Mouse (Mus musculus): ENCODE data around the gene Xndc1. TPM values are rescaled to one million over a fixed set of nuclear protein-coding genes. Genes with fewer than 3 reads are reported as not detected.
"Not testable (repeated sequence)": the region's sequence is repeated elsewhere in the genome, so short reads cannot be mapped to it uniquely, and the experiment has no call there.

Xndc1 gene
- total RNA-seq (2014; rRNA removed) (17.3 and 18.0 TPM in 2 replicates), polyA plus RNA-seq (2015; fragmentation: Nextera tagmentation; extraction: Ambion mirVana) (14.6 and 15.5 TPM in 2 replicates)

DNA sequence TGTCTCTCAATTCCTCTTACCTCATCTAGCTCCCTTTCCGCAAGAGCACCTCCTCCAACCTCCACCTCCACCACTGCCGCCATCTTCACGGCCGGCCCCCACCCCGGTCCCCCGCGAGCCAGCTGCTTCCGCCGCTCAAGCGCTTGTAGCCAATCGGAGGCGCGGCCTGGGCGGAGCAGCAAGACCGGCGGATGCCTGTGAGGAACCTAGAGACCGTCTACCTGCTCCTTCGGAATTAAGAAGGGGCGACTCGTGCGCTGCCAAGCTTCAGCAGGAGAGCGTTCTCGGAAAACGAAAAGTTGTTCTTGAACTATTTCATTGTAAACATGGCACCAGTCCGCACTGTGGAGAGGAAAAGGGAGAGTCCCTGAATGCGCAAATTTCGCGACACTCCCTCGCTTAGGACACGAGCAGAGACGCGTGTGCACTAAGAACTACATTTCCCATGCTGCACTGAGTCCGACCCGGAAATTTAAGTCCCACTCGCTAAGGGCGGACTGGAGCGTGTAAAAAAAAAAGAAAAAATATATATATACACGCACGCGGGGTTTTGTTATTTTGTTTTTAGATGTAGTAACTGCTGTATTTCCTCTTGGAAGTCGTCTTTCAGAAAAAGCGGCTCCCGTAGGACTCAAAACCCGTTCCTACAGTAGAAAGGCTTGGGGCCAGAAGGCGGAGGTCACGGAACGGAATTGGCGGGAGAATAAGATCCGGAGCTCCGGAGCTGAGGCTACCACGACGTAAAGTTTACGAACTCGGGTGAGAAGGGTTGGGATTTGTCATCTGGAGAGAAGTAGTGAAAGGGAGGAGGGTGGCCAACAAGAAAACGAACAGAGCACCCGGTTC, at the start of gene Xndc1, which contains the start of the genes Rnf121 and Xntrpc:
Gene Xndc1, plus strand, starts transcription at position 466 of the 846 bp plus-strand sequence.
Gene Rnf121, minus strand, starts transcription at position 424 of the 846 bp plus-strand sequence.
Gene Xntrpc, plus strand, starts transcription at position 668 of the 846 bp plus-strand sequence.
- H3K4me3 ChIP-seq (ENCODE audit: low read depth, low read length), result peak within 1 kb of the TSS; percentile 64
- peak; percentile 95 for DNase-seq (ENCODE audit: low spot score)
- H3K27me3 ChIP-seq (ENCODE audit: insufficient read depth, low read length), result no peaks in the 10 kb centered on the region
- no peak for TF ChIP-seq CTCF (IDR thresholded peaks at IDR 0.05)
- WGBS, result under 1% methylated on average over 56 of the region's 56 CpGs
- H3K9me3 ChIP-seq (ENCODE audit: low read length), result no peaks in the 10 kb centered on the region
- ATAC-seq (ENCODE audit: low FRiP score), result peak; percentile 99
- H3K4me2 ChIP-seq (ENCODE audit: low read depth, low read length, poor library complexity, severe bottlenecking), result peak within 1 kb of the TSS; percentile 63
- H3K4me1 ChIP-seq (ENCODE audit: insufficient read depth, low read length), result peaks cover 8% of the 10 kb centered on the region; the same call in 1 of the 2 replicates
- peak within 1 kb of the TSS; percentile 83 for H3K27ac ChIP-seq (ENCODE audit: low read depth, low read length)
- peak within 1 kb of the TSS; percentile 77 for H3K9ac ChIP-seq (replicated peaks; ENCODE audit: low read length, poor library complexity, severe bottlenecking)
- H3K36me3 ChIP-seq (ENCODE audit: insufficient read depth, low read length), result no peaks in the 10 kb centered on the region

DNA sequence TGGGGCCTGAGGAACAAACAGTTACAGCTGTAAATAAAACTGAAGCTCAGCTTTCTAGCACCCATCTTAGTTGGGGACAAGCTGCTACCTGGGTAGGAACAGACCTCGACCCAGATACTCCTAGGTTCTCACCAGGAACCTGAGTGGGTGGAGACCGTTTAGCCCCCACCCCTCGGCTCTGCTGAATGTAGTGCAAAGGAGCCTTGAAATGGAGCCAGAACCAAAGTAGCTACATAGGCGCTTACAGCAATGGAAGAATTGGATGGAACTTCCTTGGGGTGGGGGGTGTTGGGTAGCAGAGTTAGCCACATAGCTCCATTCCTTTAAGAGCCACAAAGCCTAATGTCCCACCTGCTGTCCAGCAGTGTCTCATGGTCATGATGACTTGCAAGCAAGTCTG, 48.4 kb upstream of the Xndc1 start:
- H3K27me3 ChIP-seq (ENCODE audit: insufficient read depth, low read length), result no peaks in the 10 kb centered on the region
- peaks cover 61% of the 10 kb centered on the region for H3K36me3 ChIP-seq (ENCODE audit: insufficient read depth, low read length)
- H3K9ac ChIP-seq (replicated peaks; ENCODE audit: low read length, poor library complexity, severe bottlenecking), result no peak overlapping the region
- H3K4me3 ChIP-seq (ENCODE audit: low read depth, low read length), result no peak overlapping the region
- no peak overlapping the region for H3K27ac ChIP-seq (ENCODE audit: low read depth, low read length)
- DNase-seq (ENCODE audit: low spot score), result no peak
- TF ChIP-seq CTCF (IDR thresholded peaks at IDR 0.05), result no peak
- ATAC-seq (ENCODE audit: low FRiP score), result no peak
- no peaks in the 10 kb centered on the region for H3K4me1 ChIP-seq (ENCODE audit: insufficient read depth, low read length)
- no peak overlapping the region for H3K4me2 ChIP-seq (ENCODE audit: low read depth, low read length, poor library complexity, severe bottlenecking)
- H3K9me3 ChIP-seq (ENCODE audit: low read length), result no peaks in the 10 kb centered on the region
- WGBS, result 90% methylated on average over 4 of the region's 4 CpGs

DNA sequence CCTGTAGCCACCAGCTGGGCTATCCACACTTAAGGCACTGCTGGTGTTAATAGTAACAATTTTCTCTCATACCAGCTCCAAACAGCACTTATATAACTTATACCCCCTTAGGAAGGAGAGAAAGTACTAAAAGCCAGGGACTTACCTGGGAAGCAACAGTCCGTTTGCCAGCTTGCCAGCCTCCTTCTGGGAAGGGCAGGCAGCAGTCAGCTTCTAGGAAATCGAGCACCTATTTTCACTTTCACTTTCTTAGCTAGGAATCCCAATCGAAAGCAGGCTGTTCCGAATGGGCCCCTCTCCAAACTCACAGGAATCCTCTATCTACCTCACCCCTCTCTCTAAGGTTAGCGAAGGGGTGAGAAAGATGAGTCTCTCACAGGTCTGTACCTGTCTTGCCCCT, 47.9 kb upstream of the Xndc1 start:
- Histone ChIP-seq H3K27ac (ENCODE audit: low read depth, low read length) (no peak overlapping the region), H3K4me2 (ENCODE audit: low read depth, low read length, poor library complexity, severe bottlenecking) (no peak overlapping the region), H3K36me3 (ENCODE audit: insufficient read depth, low read length) (peaks cover 58% of the 10 kb centered on the region), H3K4me3 (ENCODE audit: low read depth, low read length) (no peak overlapping the region), H3K9me3 (ENCODE audit: low read length) (no peaks in the 10 kb centered on the region), H3K9ac (replicated peaks; ENCODE audit: low read length, poor library complexity, severe bottlenecking) (no peak overlapping the region), H3K27me3 (ENCODE audit: insufficient read depth, low read length) (no peaks in the 10 kb centered on the region), H3K4me1 (ENCODE audit: insufficient read depth, low read length) (no peaks in the 10 kb centered on the region)
- DNase-seq (ENCODE audit: low spot score), result no peak
- WGBS, result 88% methylated on average over 5 of the region's 5 CpGs
- ATAC-seq (ENCODE audit: low FRiP score), result no peak
- no peak for TF ChIP-seq CTCF (IDR thresholded peaks at IDR 0.05)

DNA sequence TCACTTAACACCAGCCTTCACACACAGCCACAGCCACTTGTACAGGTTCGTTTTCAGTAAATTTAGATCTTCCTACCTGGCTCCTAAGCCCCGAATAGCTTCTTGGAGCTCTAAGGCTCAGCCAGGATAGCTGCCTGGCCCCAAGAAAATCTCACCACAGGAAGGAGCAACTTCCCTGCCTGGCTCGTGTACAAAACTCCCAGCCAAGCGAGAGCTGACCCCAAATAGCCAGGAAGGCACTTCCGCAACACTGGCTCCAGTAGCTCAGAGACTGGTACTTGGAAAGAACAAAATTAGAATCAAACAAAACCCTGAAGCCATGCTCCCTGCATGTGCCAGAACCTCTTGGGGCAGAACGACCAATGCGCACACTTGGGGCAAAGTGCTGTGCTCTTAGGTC, 47.3 kb upstream of the Xndc1 start:
- Histone ChIP-seq H3K4me3 (ENCODE audit: low read depth, low read length) (no peak overlapping the region), H3K9me3 (ENCODE audit: low read length) (no peaks in the 10 kb centered on the region), H3K27ac (ENCODE audit: low read depth, low read length) (no peak overlapping the region), H3K36me3 (ENCODE audit: insufficient read depth, low read length) (peaks cover 58% of the 10 kb centered on the region), H3K27me3 (ENCODE audit: insufficient read depth, low read length) (no peaks in the 10 kb centered on the region), H3K4me1 (ENCODE audit: insufficient read depth, low read length) (no peaks in the 10 kb centered on the region), H3K4me2 (ENCODE audit: low read depth, low read length, poor library complexity, severe bottlenecking) (no peak overlapping the region), H3K9ac (replicated peaks; ENCODE audit: low read length, poor library complexity, severe bottlenecking) (no peak overlapping the region)
- no peak for ATAC-seq (ENCODE audit: low FRiP score)
- DNase-seq (ENCODE audit: low spot score), result no peak
- no peak for TF ChIP-seq CTCF (IDR thresholded peaks at IDR 0.05)
- WGBS, result 80% methylated on average over 7 of the region's 7 CpGs

DNA sequence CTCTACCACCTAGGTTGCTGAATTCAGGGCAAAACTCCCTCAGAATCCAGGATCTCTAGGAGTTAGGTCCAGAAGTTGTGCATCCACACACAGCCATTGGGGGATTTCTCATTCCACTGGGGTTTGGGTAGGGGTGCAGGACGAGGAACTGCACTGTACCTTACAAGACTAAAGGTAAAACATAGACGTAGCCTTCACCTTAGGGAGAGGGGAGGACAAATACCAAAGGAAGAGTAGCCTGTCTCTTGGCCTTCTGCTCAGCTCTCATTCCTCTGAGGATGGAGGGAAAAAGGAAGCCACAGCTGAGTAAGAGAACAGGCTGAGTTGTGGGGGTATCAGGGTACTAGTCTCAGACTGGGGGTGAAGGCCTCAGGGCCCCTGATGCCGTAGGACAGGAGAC, 46.7 kb upstream of the Xndc1 start, which contains the start of gene Il18bp:
Gene Il18bp, minus strand, starts transcription at position 101 of the 400 bp plus-strand sequence.
- Histone ChIP-seq H3K27ac (ENCODE audit: low read depth, low read length) (no peak within 1 kb of the TSS), H3K9me3 (ENCODE audit: low read length) (no peaks in the 10 kb centered on the region), H3K4me3 (ENCODE audit: low read depth, low read length) (no peak within 1 kb of the TSS), H3K4me2 (ENCODE audit: low read depth, low read length, poor library complexity, severe bottlenecking) (no peak within 1 kb of the TSS), H3K9ac (replicated peaks; ENCODE audit: low read length, poor library complexity, severe bottlenecking) (no peak within 1 kb of the TSS), H3K36me3 (ENCODE audit: insufficient read depth, low read length) (peaks cover 58% of the 10 kb centered on the region), H3K27me3 (ENCODE audit: insufficient read depth, low read length) (no peaks in the 10 kb centered on the region), H3K4me1 (ENCODE audit: insufficient read depth, low read length) (no peaks in the 10 kb centered on the region)
- DNase-seq (ENCODE audit: low spot score), result no peak
- TF ChIP-seq CTCF (IDR thresholded peaks at IDR 0.05), result no peak
- 89% methylated on average over 3 of the region's 3 CpGs for WGBS
- no peak for ATAC-seq (ENCODE audit: low FRiP score)

DNA sequence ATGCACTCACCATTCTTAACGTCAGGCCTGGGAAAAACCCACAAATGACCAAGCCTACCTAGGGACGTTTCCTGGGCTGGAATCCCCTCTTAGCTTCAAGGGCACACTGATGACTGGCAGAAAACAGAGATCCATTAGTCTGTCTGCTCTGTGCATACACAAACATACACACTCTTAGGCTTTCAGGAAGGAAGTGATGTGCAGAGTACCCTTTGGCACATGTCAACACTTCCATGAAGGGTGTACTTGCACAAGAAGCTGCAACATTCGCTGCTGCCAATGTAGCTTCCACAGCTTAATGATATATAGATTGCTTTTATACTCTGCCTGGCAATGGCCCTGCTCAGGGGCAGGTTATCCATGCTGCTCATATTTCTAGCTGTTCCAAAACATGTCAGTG, 45.9 kb upstream of the Xndc1 start:
- H3K27ac ChIP-seq (ENCODE audit: low read depth, low read length), result no peak overlapping the region
- H3K9ac ChIP-seq (replicated peaks; ENCODE audit: low read length, poor library complexity, severe bottlenecking), result no peak overlapping the region
- no peak for DNase-seq (ENCODE audit: low spot score)
- no peak overlapping the region for H3K4me2 ChIP-seq (ENCODE audit: low read depth, low read length, poor library complexity, severe bottlenecking)
- no peak for ATAC-seq (ENCODE audit: low FRiP score)
- no peaks in the 10 kb centered on the region for H3K4me1 ChIP-seq (ENCODE audit: insufficient read depth, low read length)
- TF ChIP-seq CTCF (IDR thresholded peaks at IDR 0.05), result no peak
- no peak overlapping the region for H3K4me3 ChIP-seq (ENCODE audit: low read depth, low read length)
- WGBS, result 82% methylated on average over 3 of the region's 3 CpGs
- H3K36me3 ChIP-seq (ENCODE audit: insufficient read depth, low read length), result peaks cover 56% of the 10 kb centered on the region
- H3K9me3 ChIP-seq (ENCODE audit: low read length), result no peaks in the 10 kb centered on the region
- H3K27me3 ChIP-seq (ENCODE audit: insufficient read depth, low read length), result no peaks in the 10 kb centered on the region

DNA sequence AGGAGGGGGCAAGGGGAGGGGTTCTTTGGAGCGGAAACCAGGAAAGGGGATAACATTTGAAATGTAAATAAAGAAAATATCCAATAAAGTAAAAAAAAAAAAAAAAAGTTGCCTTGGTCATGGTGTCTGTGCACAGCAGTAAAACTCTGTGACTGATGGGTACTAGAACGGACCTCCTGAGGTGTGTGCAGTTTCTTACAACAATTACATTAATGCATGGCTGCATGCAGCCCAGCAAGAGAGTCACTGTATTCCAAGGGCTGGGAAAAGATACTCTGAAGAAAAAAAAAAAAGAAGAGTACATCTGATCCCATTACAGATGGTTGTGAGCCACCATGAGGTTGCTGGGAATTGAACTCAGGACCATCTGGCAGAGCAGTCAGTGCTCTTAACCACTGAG, 44.4 kb upstream of the Xndc1 start:
- H3K27ac ChIP-seq (ENCODE audit: low read depth, low read length); DNase-seq (ENCODE audit: low spot score); H3K4me3 ChIP-seq (ENCODE audit: low read depth, low read length); H3K27me3 ChIP-seq (ENCODE audit: insufficient read depth, low read length); H3K9ac ChIP-seq (replicated peaks; ENCODE audit: low read length, poor library complexity, severe bottlenecking); H3K4me1 ChIP-seq (ENCODE audit: insufficient read depth, low read length); H3K4me2 ChIP-seq (ENCODE audit: low read depth, low read length, poor library complexity, severe bottlenecking); ATAC-seq (ENCODE audit: low FRiP score); H3K9me3 ChIP-seq (ENCODE audit: low read length): not testable (repeated sequence)
- 83% methylated on average over 2 of the region's 2 CpGs for WGBS
- H3K36me3 ChIP-seq (ENCODE audit: insufficient read depth, low read length), result peaks cover 49% of the 10 kb centered on the region

Measured in midbrain, postnatal 0 days (tissue).